Mouse (Mus musculus) WW6 (cell line): ENCODE data around the gene Tal1.

Source experiments
- DNase-seq: peaks from one replicate; pipeline ENCODE4 v3.0.0-alpha.2; 2013; ENCODE audit warnings: low read depth, low spot score

Gene Tal1

GRCm38 (mm10) chr4:115103510-115103909, 47.3 kb downstream of the Tal1 start:
- no peak for DNase-seq

GRCm38 (mm10) chr4:115111167-115111566, 54.9 kb downstream of the Tal1 start:
- no peak for DNase-seq

GRCm38 (mm10) chr4:115113266-115113665, 57.0 kb downstream of the Tal1 start:
- no peak for DNase-seq

- DNase-seq: no peak
Measured at GRCm38 (mm10) chr4:115119642-115120041, 63.4 kb downstream of the Tal1 start.

- no peak for DNase-seq
Measured at GRCm38 (mm10) chr4:115121162-115121561, 64.9 kb downstream of the Tal1 start.
